Mouse (Mus musculus) stomach, postnatal 0 days (tissue): ENCODE results near the gene Galnt2. TPM values are rescaled to one million over a fixed set of nuclear protein-coding genes. Genes with fewer than 3 reads are reported as not detected.

Experiments
- ATAC-seq: fragments of 200-750 bp; cut with Nextera tagmentation; 2 replicates; pipeline ENCODE4 v1.8.0; 2017; ENCODE audit not compliant: low FRiP score, low TSS enrichment
- DNase-seq: peaks from one replicate; pipeline ENCODE4 v3.0.0-alpha.2; 2016; ENCODE audit warnings: low spot score
- H3K27ac ChIP-seq: fragments of 300-500 bp; sonication (generic); replicated peaks from 2 replicates; pipeline ENCODE4 v1.5.1; 2014; ENCODE audit warnings: mild to moderate bottlenecking, control low read depth
- H3K27me3 ChIP-seq: fragments of 300-500 bp; sonication (generic); 2 replicates; pipeline ENCODE4 v1.6.1; 2014; ENCODE audit warnings: low read length; ENCODE audit not compliant: control insufficient read depth, insufficient read depth
- H3K36me3 ChIP-seq: fragments of 300-500 bp; sonication (generic); 2 replicates; pipeline ENCODE4 v1.6.1; 2014; ENCODE audit warnings: low read length, mixed read lengths; ENCODE audit not compliant: control insufficient read depth, insufficient read depth
- H3K4me1 ChIP-seq: fragments of 300-500 bp; sonication (generic); replicated peaks from 2 replicates; pipeline ENCODE4 v1.6.1; 2014; ENCODE audit warnings: antibody characterized with exemption; ENCODE audit not compliant: control insufficient read depth, insufficient read depth
- H3K4me2 ChIP-seq: fragments of 300-500 bp; sonication (generic); replicated peaks from 2 replicates; pipeline ENCODE4 v1.6.1; 2014; ENCODE audit warnings: low read depth, mild to moderate bottlenecking, control low read depth, moderate library complexity
- H3K4me3 ChIP-seq: fragments of 300-500 bp; sonication (generic); 2 replicates; pipeline ENCODE4 v1.5.1; 2014; ENCODE audit warnings: low read depth, low read length, control low read depth
- H3K9ac ChIP-seq: fragments of 300-500 bp; sonication (generic); 2 replicates; pipeline ENCODE4 v1.6.1; 2014; ENCODE audit warnings: mild to moderate bottlenecking, low read length, control low read depth, mixed read lengths
- H3K9me3 ChIP-seq: fragments of 300-500 bp; sonication (generic); 2 replicates; pipeline ENCODE4 v1.6.1; 2016; ENCODE audit warnings: low read length; ENCODE audit not compliant: control insufficient read depth
- CTCF ChIP-seq: IDR thresholded peaks from 2 replicates; pipeline ENCODE4 v1.5.1; 2016; ENCODE audit warnings: antibody characterized with exemption, low read depth, mild to moderate bottlenecking, moderate library complexity
- EP300 ChIP-seq: optimal IDR thresholded peaks from 2 replicates; pipeline ENCODE3; 2016; ENCODE audit warnings: antibody characterized with exemption
- WGBS: fragments of 180-500 bp; shearing (Covaris S2); extraction: QIAGEN DNeasy Blood & Tissue Kit; methylation state at CpG from one replicate; pipeline ENCODE4 v1.1.7; 2014; 5-methylcytosine and 5-hydroxymethylcytosine counted together
- polyA plus RNA-seq: library from polyadenylated mRNA; unstranded; fragments of >200 nt; fragmentation: Nextera tagmentation; extraction: Ambion mirVana; gene quantifications from 2 replicates; pipeline ENCODE4 v1.2.1, GENCODE M21; 2015

The Galnt2 gene
- polyA plus RNA-seq, 1 experiment from 2014 or later: 48.6 TPM

GRCm38 (mm10) chr8:124307700-124308099 is 76.5 kb downstream of the Galnt2 start:
- Histone ChIP-seq H3K9ac (no peak overlapping the region), H3K27me3 (no peaks in the 10 kb centered on the region), H3K4me3 (no peak overlapping the region), H3K4me2 (no peak overlapping the region), H3K4me1 (peaks cover 5% of the 10 kb centered on the region), H3K36me3 (0 out of 2 replicates have a peak, but pooled peaks cover 3% of the 10 kb centered on the region), H3K27ac (no peak overlapping the region), H3K9me3 (no peaks in the 10 kb centered on the region)
- DNase-seq (no peak), ATAC-seq (no peak)
- TF ChIP-seq EP300: no peak
- 81% methylated on average over 10 of the region's 10 CpGs for WGBS

- Histone ChIP-seq H3K36me3 (0 out of 2 replicates have a peak, but pooled peaks cover 3% of the 10 kb centered on the region), H3K4me1 (peaks cover 5% of the 10 kb centered on the region), H3K27ac (no peak overlapping the region), H3K4me2 (no peak overlapping the region), H3K4me3 (no peak overlapping the region), H3K9ac (no peak overlapping the region), H3K9me3 (no peaks in the 10 kb centered on the region), H3K27me3 (no peaks in the 10 kb centered on the region)
- no peak for ATAC-seq
- no peak for TF ChIP-seq CTCF
- no peak for TF ChIP-seq EP300
- WGBS: 92% methylated on average over 13 of the region's 13 CpGs
- DNase-seq: no peak
Observed at GRCm38 (mm10) chr8:124310509-124310908, 79.3 kb downstream of the Galnt2 start.

DNA sequence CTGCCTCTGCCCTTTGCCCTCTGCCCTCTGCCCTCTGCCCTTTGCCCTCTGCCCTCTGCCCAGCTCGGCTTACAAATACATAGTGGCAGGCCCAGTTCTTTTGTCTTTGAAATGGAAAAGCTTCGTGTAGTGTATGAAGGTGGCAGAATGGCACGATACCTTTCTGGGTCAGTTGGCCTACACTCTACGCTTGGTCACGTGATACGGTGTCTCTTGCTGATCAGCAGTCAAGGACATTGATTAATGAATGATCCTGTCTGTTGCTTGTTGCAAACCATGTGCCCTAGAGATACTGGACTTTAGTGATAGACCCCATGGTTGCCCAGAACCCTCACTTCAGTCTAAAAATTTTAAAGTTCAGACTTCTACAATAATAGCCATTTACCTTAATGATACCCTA is 79.9 kb downstream of the Galnt2 start:
- Histone ChIP-seq H3K4me1 (peaks cover 5% of the 10 kb centered on the region), H3K4me2 (no peak overlapping the region), H3K27ac (no peak overlapping the region), H3K36me3 (0 out of 2 replicates have a peak, but pooled peaks cover 3% of the 10 kb centered on the region), H3K27me3 (no peaks in the 10 kb centered on the region), H3K4me3 (no peak overlapping the region), H3K9me3 (no peaks in the 10 kb centered on the region), H3K9ac (no peak overlapping the region)
- 90% methylated on average over 6 of the region's 6 CpGs for WGBS
- ATAC-seq: no peak
- no peak for DNase-seq
- no peak for TF ChIP-seq EP300

DNA sequence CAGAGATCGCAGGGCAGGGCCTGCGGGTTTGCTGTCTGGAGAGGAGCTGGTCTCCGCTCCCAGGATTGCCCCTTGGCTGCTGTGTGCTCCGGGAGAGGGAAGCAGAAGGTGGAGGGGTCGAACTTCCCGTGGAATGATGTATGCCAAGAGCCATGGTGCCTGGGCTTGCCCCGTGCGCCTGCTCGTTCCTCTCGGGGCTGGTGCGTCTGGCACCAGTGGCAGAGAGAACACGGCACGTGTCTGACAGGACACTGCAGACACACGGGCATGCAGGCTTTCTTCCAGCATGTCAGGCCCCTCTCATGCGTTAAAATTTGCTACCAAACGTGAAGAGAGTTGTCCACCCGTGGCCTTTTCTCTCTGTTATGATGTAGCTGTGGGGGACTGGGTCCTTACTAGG is 80.5 kb downstream of the Galnt2 start:
- H3K36me3 ChIP-seq: 0 out of 2 replicates have a peak, but pooled peaks cover 3% of the 10 kb centered on the region
- 87% methylated on average over 17 of the region's 17 CpGs for WGBS
- H3K27me3 ChIP-seq: no peaks in the 10 kb centered on the region
- H3K4me2 ChIP-seq: no peak overlapping the region
- DNase-seq (no peak), ATAC-seq (no peak)
- peaks cover 5% of the 10 kb centered on the region for H3K4me1 ChIP-seq
- no peaks in the 10 kb centered on the region for H3K9me3 ChIP-seq
- no peak for TF ChIP-seq CTCF
- TF ChIP-seq EP300: no peak
- no peak overlapping the region for H3K4me3 ChIP-seq
- H3K9ac ChIP-seq: no peak overlapping the region
- H3K27ac ChIP-seq: no peak overlapping the region

GRCm38 (mm10) chr8:124312228-124312627 is 81.0 kb downstream of the Galnt2 start:
- peaks cover 5% of the 10 kb centered on the region for H3K4me1 ChIP-seq
- H3K9ac ChIP-seq: no peak overlapping the region
- H3K4me3 ChIP-seq: no peak overlapping the region
- H3K9me3 ChIP-seq: no peaks in the 10 kb centered on the region
- DNase-seq (no peak), ATAC-seq (no peak)
- no peak for TF ChIP-seq CTCF
- TF ChIP-seq EP300: no peak
- no peaks in the 10 kb centered on the region for H3K27me3 ChIP-seq
- H3K36me3 ChIP-seq: 0 out of 2 replicates have a peak, but pooled peaks cover 3% of the 10 kb centered on the region
- WGBS: 93% methylated on average over 10 of the region's 10 CpGs
- H3K4me2 ChIP-seq: no peak overlapping the region
- no peak overlapping the region for H3K27ac ChIP-seq

DNA sequence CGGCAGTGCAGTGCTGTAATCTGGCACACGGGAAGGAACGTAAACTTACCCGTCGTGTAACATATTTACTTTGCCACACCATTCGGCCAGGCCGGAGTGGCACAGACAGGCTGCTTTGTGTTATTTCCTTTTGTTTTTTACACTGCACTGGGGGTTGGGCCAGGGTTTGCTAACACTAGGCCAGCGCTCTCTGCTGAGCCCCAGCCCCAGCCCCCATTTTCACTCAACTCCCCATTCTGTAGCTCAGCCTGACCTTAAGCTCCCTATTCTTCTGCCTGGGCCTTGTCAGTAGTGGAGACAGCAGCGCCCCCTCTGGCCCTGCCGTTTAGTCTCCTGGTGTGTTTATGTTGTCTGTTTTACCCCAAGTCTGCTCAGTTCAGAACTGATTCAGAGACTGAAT is 83.6 kb downstream of the Galnt2 start:
- no peak overlapping the region for H3K4me3 ChIP-seq
- H3K27ac ChIP-seq: peak overlapping the region; percentile 63
- H3K4me1 ChIP-seq: no peaks in the 10 kb centered on the region; the same call in 1 of the 2 replicates
- no peaks in the 10 kb centered on the region for H3K27me3 ChIP-seq
- H3K9me3 ChIP-seq: no peaks in the 10 kb centered on the region
- H3K36me3 ChIP-seq: 0 out of 2 replicates have a peak, but pooled peaks cover 3% of the 10 kb centered on the region
- peak; percentile 73 for TF ChIP-seq CTCF
- TF ChIP-seq EP300: no peak
- no peak overlapping the region for H3K4me2 ChIP-seq
- 31% methylated on average over 10 of the region's 10 CpGs for WGBS
- H3K9ac ChIP-seq: 0 out of 2 replicates have a peak overlapping the region, but pooled peaks have one; percentile 27
- ATAC-seq (peak; percentile 58), DNase-seq (peak; percentile 74)
